Mouse (Mus musculus) splenic B cell, adult 2 months (primary cell): ENCODE measurements around the gene Myom1.

Source experiments
- DNase-seq: peaks from one replicate; pipeline ENCODE4 v3.0.0-alpha.2; 2011; ENCODE audit warnings: low read depth, low spot score
- H3K27me3 ChIP-seq: 2 replicates; pipeline ENCODE4 v1.6.1; 2012; ENCODE audit warnings: mild to moderate bottlenecking, low read length, moderate library complexity, mixed read lengths; ENCODE audit not compliant: control insufficient read depth, poor library complexity, insufficient read depth, severe bottlenecking
- H3K36me3 ChIP-seq: 2 replicates; pipeline ENCODE4 v1.6.1; 2012; ENCODE audit warnings: mild to moderate bottlenecking, low read length, moderate library complexity, mixed read lengths; ENCODE audit not compliant: control insufficient read depth, poor library complexity, insufficient read depth, severe bottlenecking

Gene Myom1

DNA sequence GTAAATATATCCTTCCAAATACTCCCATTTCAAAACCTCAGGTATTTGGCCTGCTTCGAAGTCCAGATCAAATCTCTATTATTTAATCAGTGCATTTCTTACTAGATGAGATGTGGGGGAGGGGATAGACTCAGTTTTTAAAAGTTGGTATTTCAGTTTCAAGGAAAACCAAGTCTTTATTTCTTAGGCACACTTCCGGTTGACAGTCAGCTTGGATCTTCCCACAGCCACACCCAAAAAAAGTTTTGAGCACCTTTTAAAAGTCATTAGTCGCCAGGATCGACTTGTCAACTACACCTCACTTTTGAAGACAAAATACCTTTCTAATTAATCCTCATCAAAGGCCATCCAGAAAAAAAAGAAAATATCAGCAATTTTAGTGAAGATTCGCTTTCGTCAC, 1.4 kb upstream of the Myom1 start:
- H3K27me3 ChIP-seq: no peaks in the 10 kb centered on the region

GRCm38 (mm10) chr17:71001699-71002080, 743 bp upstream of the Myom1 start:
- H3K36me3 ChIP-seq: no peaks in the 10 kb centered on the region
- no peak for DNase-seq

More for the DNA sequence above, 1.4 kb upstream of the Myom1 start:
- H3K36me3 ChIP-seq: no peaks in the 10 kb centered on the region; the same call in 1 of the 2 replicates
- no peak for DNase-seq

GRCm38 (mm10) chr17:71002744-71003094, 286 bp downstream of the Myom1 start, which contains the start of gene Myl12a:
TSS of gene Myl12a (minus strand) at chr17:71002878.
- no peak for DNase-seq
- Histone ChIP-seq H3K27me3 (no peaks in the 10 kb centered on the region), H3K36me3 (no peaks in the 10 kb centered on the region)

More at GRCm38 (mm10) chr17:71001699-71002080, 743 bp upstream of the Myom1 start:
- H3K27me3 ChIP-seq: no peaks in the 10 kb centered on the region

- no peaks in the 10 kb centered on the region for H3K27me3 ChIP-seq
- DNase-seq: no peak
- no peaks in the 10 kb centered on the region for H3K36me3 ChIP-seq
Observed at GRCm38 (mm10) chr17:71003112-71003511, 679 bp downstream of the Myom1 start.

DNA sequence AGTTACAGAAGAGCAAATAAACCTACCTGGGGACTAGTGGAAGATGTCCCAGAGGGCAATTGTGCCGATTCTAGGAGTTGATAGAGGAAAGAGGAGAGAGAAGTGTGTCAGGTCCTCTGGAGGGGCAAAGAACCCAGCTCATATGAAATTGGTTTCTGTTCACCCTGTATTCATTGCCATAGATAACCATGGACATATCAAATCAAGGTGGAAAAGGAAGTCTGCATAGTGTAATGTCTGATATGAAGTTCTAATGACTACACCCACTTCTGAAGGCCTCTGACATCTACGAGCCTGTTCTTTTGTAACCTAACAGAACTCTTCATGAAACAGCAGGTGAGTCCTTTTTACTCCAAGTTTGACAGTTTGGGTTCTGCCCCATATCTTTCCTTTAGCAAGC, 1.3 kb downstream of the Myom1 start:
- Histone ChIP-seq H3K36me3 (no peaks in the 10 kb centered on the region), H3K27me3 (no peaks in the 10 kb centered on the region)
- no peak for DNase-seq

DNA sequence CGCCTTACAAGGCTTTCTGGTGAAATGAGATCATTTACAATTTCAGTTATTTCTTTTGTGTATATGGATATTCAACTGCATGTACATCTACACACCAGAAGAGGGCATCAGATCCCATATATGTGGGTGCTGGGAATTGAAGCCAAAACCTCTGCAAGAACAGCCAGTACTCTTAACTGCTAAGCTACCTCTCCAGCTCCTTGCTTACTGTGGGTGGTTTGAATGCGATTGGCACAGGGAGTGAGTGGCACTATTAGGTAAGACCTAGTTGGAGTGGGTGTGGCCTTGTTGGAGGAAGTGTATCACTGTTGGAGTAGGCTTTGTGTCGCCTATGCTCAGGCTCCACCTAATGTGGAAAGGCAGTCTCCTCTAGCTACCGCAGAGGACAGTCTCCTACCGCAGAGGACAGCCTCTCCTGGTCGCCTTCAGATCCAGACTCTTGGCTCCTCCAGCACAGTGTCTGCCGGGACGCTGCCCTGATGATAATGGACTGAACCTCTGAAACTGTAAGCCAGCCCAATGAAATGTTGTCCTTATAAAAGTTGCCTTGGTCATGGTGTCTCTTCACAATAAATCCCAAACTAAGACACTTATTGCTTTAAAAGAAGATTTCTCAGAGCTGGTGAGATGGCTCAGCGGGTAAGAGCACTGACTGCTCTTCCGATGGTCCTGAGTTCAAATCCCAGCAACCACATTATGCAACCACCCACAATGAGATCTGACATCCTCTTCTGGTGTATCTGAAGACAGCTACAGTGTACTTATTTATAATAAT, 1.9 kb downstream of the Myom1 start:
- no peak for DNase-seq
- Histone ChIP-seq H3K36me3 (no peaks in the 10 kb centered on the region), H3K27me3 (no peaks in the 10 kb centered on the region)

DNA sequence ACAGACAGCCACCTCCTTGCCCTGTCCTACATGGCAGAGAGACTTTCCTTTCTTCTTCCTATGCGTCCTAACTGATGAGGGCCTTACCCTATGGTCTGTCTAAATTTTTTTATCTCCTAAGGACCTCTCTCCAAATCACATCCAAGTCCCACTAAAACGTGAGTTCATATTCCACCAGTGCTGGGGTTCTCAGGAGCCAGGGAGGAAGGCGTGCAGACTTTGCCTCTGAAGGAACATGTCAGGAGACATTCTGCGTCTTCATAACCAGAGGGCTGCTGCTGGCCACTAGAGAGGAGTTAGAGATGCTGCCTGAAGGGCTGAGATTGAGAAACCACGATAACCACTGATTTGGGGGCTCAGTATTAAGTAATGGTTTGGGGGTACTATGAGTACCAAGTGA, 4.5 kb downstream of the Myom1 start:
- H3K27me3 ChIP-seq: no peaks in the 10 kb centered on the region
- no peak for DNase-seq
- no peaks in the 10 kb centered on the region for H3K36me3 ChIP-seq

DNA sequence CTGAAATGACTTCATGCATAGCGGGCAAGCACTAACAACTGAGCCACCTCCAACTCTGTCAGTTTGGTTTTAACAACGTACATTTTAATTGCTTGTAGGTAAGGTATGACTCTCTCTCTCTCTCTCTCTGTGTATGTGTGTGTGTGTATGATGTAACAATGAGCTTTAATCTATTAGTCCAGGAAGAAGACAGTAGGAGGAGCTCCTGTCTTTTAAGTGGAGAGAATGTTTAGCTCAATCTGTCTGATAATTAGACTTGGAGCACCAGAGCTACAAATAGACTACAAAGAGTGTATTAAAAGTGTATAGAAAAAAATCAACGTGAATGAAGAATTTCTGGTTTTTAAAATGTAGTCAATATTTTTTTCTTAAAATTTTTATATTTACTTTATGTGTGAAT, 6.2 kb downstream of the Myom1 start:
- no peaks in the 10 kb centered on the region for H3K27me3 ChIP-seq
- H3K36me3 ChIP-seq: no peaks in the 10 kb centered on the region
- DNase-seq: no peak

DNA sequence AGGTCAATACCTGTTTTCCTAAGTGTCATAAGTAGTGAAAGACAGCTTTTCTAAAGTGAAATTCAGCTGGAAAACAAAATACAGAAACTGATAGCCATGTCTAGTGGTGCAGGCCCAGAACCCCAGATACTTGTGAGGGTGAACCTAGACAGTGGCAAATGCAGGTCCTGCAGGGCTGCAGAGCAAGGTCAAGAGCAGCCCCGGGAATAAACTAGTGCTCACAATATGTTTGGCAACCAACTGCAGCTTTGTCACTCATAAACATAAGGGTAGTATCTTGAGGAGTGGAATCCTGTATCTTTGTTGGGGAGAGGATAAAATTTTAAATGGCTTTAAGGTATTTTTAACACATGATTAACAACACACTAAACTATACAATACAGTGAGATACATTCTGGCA, 7.3 kb downstream of the Myom1 start:
- no peak for DNase-seq

DNA sequence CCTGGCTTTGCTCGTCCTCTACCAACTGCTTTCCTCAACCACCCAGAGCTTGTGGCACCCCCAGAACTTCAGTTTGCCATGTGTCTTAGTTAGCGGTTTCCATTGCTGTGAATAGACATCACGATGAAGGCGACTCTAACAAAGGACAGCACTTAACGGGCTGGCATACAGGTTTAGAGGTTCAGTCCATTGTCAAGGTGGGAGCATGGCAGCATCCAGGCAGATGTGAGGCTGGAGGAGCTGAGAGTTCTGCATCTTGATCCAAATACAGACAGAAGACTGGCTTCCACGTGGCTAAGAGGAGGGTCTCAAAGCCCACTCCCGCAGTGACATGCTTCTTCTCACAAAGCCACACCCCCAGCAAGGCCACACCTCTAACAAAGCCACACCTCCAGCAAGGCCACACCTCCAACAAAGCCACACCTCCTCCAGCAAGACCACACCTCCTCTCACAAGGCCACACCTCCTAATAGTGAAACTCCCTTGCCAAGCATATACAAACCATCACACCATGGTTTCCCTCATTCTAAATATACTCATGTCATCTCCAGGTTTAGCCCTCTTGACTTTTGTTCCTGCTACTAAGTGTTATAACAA, 8.3 kb downstream of the Myom1 start:
- peak; percentile 42 for DNase-seq
- no peaks in the 10 kb centered on the region for H3K27me3 ChIP-seq
- H3K36me3 ChIP-seq: no peaks in the 10 kb centered on the region

More for the DNA sequence above, 7.3 kb downstream of the Myom1 start:
- H3K27me3 ChIP-seq: no peaks in the 10 kb centered on the region
- no peaks in the 10 kb centered on the region for H3K36me3 ChIP-seq

GRCm38 (mm10) chr17:71011931-71012662, 9.7 kb downstream of the Myom1 start:
- no peaks in the 10 kb centered on the region for H3K36me3 ChIP-seq
- no peak for DNase-seq
- H3K27me3 ChIP-seq: no peaks in the 10 kb centered on the region

- H3K36me3 ChIP-seq: no peaks in the 10 kb centered on the region
- DNase-seq: no peak
- H3K27me3 ChIP-seq: no peaks in the 10 kb centered on the region
Observed at GRCm38 (mm10) chr17:71013105-71013504, 10.7 kb downstream of the Myom1 start.

- DNase-seq: no peak
- Histone ChIP-seq H3K27me3 (no peaks in the 10 kb centered on the region), H3K36me3 (no peaks in the 10 kb centered on the region)
Observed at GRCm38 (mm10) chr17:71014911-71015310, 12.5 kb downstream of the Myom1 start.

DNA sequence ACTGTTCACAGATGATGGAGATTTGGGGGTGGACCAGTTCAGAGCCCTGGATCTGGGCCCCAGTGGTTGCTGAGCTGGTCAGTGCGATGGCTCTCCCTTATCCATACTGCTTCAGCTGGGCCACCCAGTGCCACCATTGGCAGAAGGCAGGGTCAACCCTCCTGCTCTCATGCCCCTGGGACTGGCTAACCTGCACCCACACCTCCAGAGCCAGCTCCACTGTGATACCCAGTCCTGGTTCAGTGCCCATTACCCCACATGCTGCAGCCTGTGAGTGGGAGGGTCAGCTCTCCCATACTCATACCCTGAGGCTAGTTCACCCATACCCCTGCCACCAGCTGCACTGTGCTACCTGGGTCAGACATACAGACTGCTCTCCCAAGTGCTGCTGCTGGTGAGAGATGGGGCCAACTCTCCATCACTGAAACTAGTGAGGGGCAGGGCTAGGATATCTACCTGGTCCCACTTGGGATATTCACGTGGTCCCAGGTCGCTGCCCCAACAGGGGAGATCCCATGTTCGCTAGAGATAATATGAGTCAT, 15.1 kb downstream of the Myom1 start:
- Histone ChIP-seq H3K27me3 (no peaks in the 10 kb centered on the region), H3K36me3 (no peaks in the 10 kb centered on the region)
- no peak for DNase-seq

DNA sequence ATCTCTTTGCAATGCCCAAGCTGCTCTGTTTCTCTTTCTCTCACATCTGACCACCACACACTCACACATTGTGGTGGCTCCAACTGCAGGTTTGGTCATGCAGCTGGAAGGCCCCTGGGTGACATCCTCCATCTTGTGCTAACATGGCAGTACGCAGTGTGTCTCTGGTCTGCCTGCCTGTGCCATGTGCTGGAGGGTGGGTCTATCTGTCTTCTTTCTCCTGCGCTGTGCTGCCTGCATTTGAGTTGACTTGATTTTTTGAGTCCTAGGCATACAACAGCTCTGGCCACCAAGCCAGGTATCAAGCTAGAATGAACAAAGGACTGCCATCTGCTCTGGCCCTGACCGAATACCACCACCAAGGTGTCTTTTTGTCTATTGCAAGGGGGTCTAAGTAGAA, 15.7 kb downstream of the Myom1 start:
- DNase-seq: no peak

More for the DNA sequence above, 15.7 kb downstream of the Myom1 start:
- no peaks in the 10 kb centered on the region for H3K36me3 ChIP-seq
- H3K27me3 ChIP-seq: no peaks in the 10 kb centered on the region
